Mouse (Mus musculus) thymus, adult 2 months (tissue): ENCODE results near the gene Pde3a. TPM values are rescaled to one million over a fixed set of nuclear protein-coding genes. Genes with fewer than 3 reads are reported as not detected.

Source experiments
- DNase-seq: peaks from one replicate; pipeline ENCODE4 v3.0.0; 2021
- H3K27ac ChIP-seq: fragments of 200-500 bp; 2 replicates; pipeline ENCODE4 v1.5.1; 2012; ENCODE audit warnings: low read length, control low read depth; ENCODE audit not compliant: control insufficient read depth, insufficient read depth
- H3K27me3 ChIP-seq: fragments of 200-500 bp; 2 replicates; pipeline ENCODE4 v1.6.1; 2012; ENCODE audit warnings: mild to moderate bottlenecking, low read length, moderate library complexity, mixed read lengths; ENCODE audit not compliant: control insufficient read depth, insufficient read depth
- H3K36me3 ChIP-seq: fragments of 200-500 bp; 2 replicates; pipeline ENCODE4 v1.6.1; 2012; ENCODE audit warnings: mild to moderate bottlenecking, low read length, moderate library complexity; ENCODE audit not compliant: control insufficient read depth, insufficient read depth
- H3K4me1 ChIP-seq: fragments of 200-500 bp; replicated peaks from 2 replicates; pipeline ENCODE4 v1.6.1; 2012; ENCODE audit warnings: low read length; ENCODE audit not compliant: control insufficient read depth, insufficient read depth
- H3K4me3 ChIP-seq: fragments of 200-500 bp; 2 replicates; pipeline ENCODE4 v1.5.1; 2012; ENCODE audit warnings: mild to moderate bottlenecking, low read length, control low read depth, moderate library complexity; ENCODE audit not compliant: control insufficient read depth, insufficient read depth
- CTCF ChIP-seq: fragments of 200-500 bp; IDR thresholded peaks from 2 replicates; pipeline ENCODE4 v1.5.1; 2012; ENCODE audit warnings: mild to moderate bottlenecking, control low read depth, low read length, moderate library complexity, borderline replicate concordance; ENCODE audit not compliant: control insufficient read depth, poor library complexity, insufficient read depth; ENCODE audit errors: extremely low read depth
- POLR2A ChIP-seq: fragments of 200-500 bp; IDR thresholded peaks from 2 replicates; pipeline ENCODE4 v1.6.1; 2012; ENCODE audit warnings: mild to moderate bottlenecking, low read length, control low read depth, moderate library complexity; ENCODE audit not compliant: control insufficient read depth, poor library complexity, insufficient read depth; ENCODE audit errors: extremely low read depth
- WGBS: fragments of 180-500 bp; shearing (Covaris S2); methylation state at CpG from one replicate; pipeline ENCODE4 v1.1.7; 2018; 5-methylcytosine and 5-hydroxymethylcytosine counted together
- polyA plus RNA-seq: library from polyadenylated mRNA; depleted of rRNA; stranded (reverse); fragments of >200 nt; gene quantifications from 2 replicates; pipeline ENCODE4 v1.2.3, GENCODE M21; 2012

Pde3a gene
- polyA plus RNA-seq, 1 experiment: 1.3 TPM

GRCm38 (mm10) chr6:141273685-141274084 is 24.6 kb downstream of the Pde3a start:
- Histone ChIP-seq H3K27me3 (no peaks in the 10 kb centered on the region), H3K27ac (no peak overlapping the region), H3K4me3 (no peak overlapping the region), H3K4me1 (no peaks in the 10 kb centered on the region), H3K36me3 (no peaks in the 10 kb centered on the region)
- 91% methylated on average over 6 of the region's 6 CpGs for WGBS
- TF ChIP-seq CTCF: no peak
- TF ChIP-seq POLR2A: no peak
- DNase-seq: no peak

- 81% methylated on average over 3 of the region's 3 CpGs for WGBS
- no peaks in the 10 kb centered on the region for H3K4me1 ChIP-seq
- no peak overlapping the region for H3K27ac ChIP-seq
- no peak for TF ChIP-seq POLR2A
- no peak for TF ChIP-seq CTCF
- H3K4me3 ChIP-seq: no peak overlapping the region
- H3K27me3 ChIP-seq: no peaks in the 10 kb centered on the region
- H3K36me3 ChIP-seq: no peaks in the 10 kb centered on the region
- DNase-seq: no peak
Measured at GRCm38 (mm10) chr6:141281685-141282084, 32.6 kb downstream of the Pde3a start.

DNA sequence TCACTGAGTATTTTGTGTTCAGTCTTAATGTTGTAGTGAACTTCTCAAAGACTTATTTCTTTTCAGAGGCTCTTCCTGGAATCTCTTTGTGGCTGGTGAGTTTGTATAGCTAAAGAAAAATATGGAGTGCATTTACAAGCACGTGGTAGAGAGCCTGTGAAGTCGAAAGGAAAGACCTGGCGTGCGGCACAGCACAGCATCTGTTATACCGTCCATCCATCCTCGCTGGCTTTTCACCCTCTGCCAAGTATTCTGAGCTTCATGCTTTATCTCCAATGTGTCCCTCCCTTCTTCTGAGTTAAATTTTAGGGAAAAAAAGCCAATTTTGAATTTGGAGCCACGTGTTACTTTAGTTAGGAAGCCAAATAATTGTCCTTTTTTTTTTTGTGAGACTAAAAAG is 33.7 kb downstream of the Pde3a start:
- TF ChIP-seq CTCF (no peak), POLR2A (no peak)

GRCm38 (mm10) chr6:141291195-141291594 is 42.1 kb downstream of the Pde3a start:
- TF ChIP-seq POLR2A (no peak), CTCF (no peak)
- DNase-seq: no peak
- 90% methylated on average over 2 of the region's 2 CpGs for WGBS
- H3K27me3 ChIP-seq: no peaks in the 10 kb centered on the region
- no peaks in the 10 kb centered on the region for H3K4me1 ChIP-seq
- H3K36me3 ChIP-seq: no peaks in the 10 kb centered on the region
- H3K4me3 ChIP-seq: no peak overlapping the region
- no peak overlapping the region for H3K27ac ChIP-seq

More for the DNA sequence above, 33.7 kb downstream of the Pde3a start:
- Histone ChIP-seq H3K27me3 (no peaks in the 10 kb centered on the region), H3K4me1 (no peaks in the 10 kb centered on the region), H3K27ac (no peak overlapping the region), H3K36me3 (no peaks in the 10 kb centered on the region), H3K4me3 (no peak overlapping the region)
- 89% methylated on average over 7 of the region's 7 CpGs for WGBS
- DNase-seq: no peak

DNA sequence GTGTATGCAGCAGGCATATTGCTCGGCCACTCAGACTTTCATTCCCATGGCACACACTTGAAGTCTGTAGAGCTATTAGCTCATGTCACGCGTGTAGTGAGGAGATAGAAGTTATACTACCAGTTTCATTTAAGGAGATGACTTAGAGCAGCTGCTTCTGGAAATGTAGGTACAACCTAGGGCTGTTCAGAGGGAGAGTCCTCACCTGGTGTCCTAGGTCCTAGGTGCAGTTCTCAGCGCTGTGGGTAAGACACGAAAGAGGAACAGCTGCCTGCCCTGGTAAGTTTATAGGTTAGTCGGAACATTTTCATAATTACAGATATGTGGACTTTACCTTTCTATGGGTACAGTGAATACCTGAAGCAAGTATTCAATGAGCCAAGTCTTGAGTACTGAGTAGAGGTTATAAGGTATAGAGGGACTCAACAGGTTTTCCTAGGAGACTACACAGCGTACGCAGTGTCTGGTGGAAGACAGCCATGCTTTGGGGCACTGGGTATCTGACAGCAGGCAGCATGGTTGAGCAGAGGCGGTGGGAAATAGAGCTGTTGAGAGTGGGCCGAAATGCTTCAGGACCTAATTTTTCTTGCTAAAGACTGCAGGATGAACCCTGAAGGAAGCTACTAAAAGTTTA is 43.9 kb downstream of the Pde3a start:
- TF ChIP-seq CTCF: no peak
- TF ChIP-seq POLR2A: no peak
- Histone ChIP-seq H3K4me3 (no peak overlapping the region), H3K36me3 (no peaks in the 10 kb centered on the region), H3K27ac (no peak overlapping the region), H3K27me3 (no peaks in the 10 kb centered on the region), H3K4me1 (no peaks in the 10 kb centered on the region)
- DNase-seq: no peak
- WGBS: 95% methylated on average over 10 of the region's 10 CpGs

DNA sequence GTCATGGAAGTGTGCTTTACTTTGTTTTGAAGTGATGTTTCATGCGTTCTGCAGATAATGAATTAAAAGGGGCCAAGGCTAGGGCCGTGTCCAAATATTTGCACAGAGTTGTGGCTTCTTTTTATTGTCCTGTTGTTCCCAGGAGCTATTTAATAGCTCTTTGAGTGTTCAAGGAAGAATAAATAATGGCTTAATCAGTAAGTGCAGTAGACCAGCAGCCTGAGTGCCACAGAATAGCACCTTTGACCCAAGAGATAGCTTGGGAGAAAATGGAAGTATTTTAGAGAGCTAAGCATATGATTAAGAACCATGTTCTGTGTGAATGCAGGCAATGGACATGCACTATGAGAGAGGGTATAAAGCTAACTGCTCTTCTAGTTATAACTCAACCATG is 44.4 kb downstream of the Pde3a start:
- no peak for DNase-seq
- Histone ChIP-seq H3K4me3 (no peak overlapping the region), H3K27me3 (no peaks in the 10 kb centered on the region), H3K27ac (no peak overlapping the region), H3K4me1 (no peaks in the 10 kb centered on the region), H3K36me3 (no peaks in the 10 kb centered on the region)
- 93% methylated on average over 2 of the region's 2 CpGs for WGBS
- TF ChIP-seq CTCF: no peak
- TF ChIP-seq POLR2A: no peak

- WGBS: 4% methylated on average over 3 of the region's 3 CpGs
- no peak overlapping the region for H3K4me3 ChIP-seq
- no peak overlapping the region for H3K27ac ChIP-seq
- no peaks in the 10 kb centered on the region for H3K27me3 ChIP-seq
- no peaks in the 10 kb centered on the region for H3K4me1 ChIP-seq
- no peak for DNase-seq
- H3K36me3 ChIP-seq: no peaks in the 10 kb centered on the region
- TF ChIP-seq POLR2A (no peak), CTCF (no peak)
Measured at GRCm38 (mm10) chr6:141295264-141295663, 46.2 kb downstream of the Pde3a start.
